Mouse (Mus musculus) midbrain, embryonic 16.5 days (tissue): ENCODE results near the gene Abca4. TPM values are rescaled to one million over a fixed set of nuclear protein-coding genes. Genes with fewer than 3 reads are reported as not detected.
"Not testable (repeated sequence)": the region's sequence is repeated elsewhere in the genome, so short reads cannot be mapped to it uniquely, and the experiment has no call there.

Source experiments
- ATAC-seq: fragments of 200-750 bp; cut with Nextera tagmentation; 2 replicates; pipeline ENCODE4 v1.8.0; 2017; ENCODE audit warnings: moderate TSS enrichment
- H3K27ac ChIP-seq: fragments of 300-500 bp; sonication (generic); 2 replicates; pipeline ENCODE4 v1.5.1; 2014; ENCODE audit warnings: mild to moderate bottlenecking, low read length, mixed read lengths
- H3K27me3 ChIP-seq: fragments of 300-500 bp; sonication (generic); 2 replicates; pipeline ENCODE4 v1.6.1; 2014; ENCODE audit warnings: low read depth, low read length, mixed read lengths; ENCODE audit not compliant: control insufficient read depth, insufficient read depth
- H3K36me3 ChIP-seq: fragments of 300-500 bp; sonication (generic); 2 replicates; pipeline ENCODE4 v1.6.1; 2014; ENCODE audit warnings: mild to moderate bottlenecking, low read length, moderate library complexity, mixed read lengths; ENCODE audit not compliant: control insufficient read depth, insufficient read depth
- H3K4me1 ChIP-seq: fragments of 300-500 bp; sonication (generic); 2 replicates; pipeline ENCODE4 v1.6.1; 2014; ENCODE audit warnings: mild to moderate bottlenecking, low read length, mixed read lengths; ENCODE audit not compliant: control insufficient read depth, insufficient read depth
- H3K4me2 ChIP-seq: fragments of 300-500 bp; sonication (generic); 2 replicates; pipeline ENCODE4 v1.6.1; 2014; ENCODE audit warnings: mild to moderate bottlenecking, low read length, mixed read lengths
- H3K4me3 ChIP-seq: fragments of 300-500 bp; sonication (generic); 2 replicates; pipeline ENCODE4 v1.5.1; 2014; ENCODE audit warnings: low read depth, mild to moderate bottlenecking, low read length, moderate library complexity, mixed read lengths
- H3K9ac ChIP-seq: fragments of 300-500 bp; sonication (generic); 2 replicates; pipeline ENCODE4 v1.6.1; 2014; ENCODE audit warnings: low read depth, low read length, mixed read lengths
- H3K9me3 ChIP-seq: fragments of 300-500 bp; sonication (generic); replicated peaks from 2 replicates; pipeline ENCODE4 v1.6.1; 2014; ENCODE audit warnings: mild to moderate bottlenecking, low read length, mixed read lengths; ENCODE audit not compliant: control insufficient read depth, poor library complexity, severe bottlenecking
- WGBS: fragments of 180-500 bp; shearing (Covaris S2); extraction: QIAGEN DNeasy Blood & Tissue Kit; methylation state at CpG from one replicate; pipeline ENCODE4 v1.1.7; 2014; 5-methylcytosine and 5-hydroxymethylcytosine counted together
- polyA plus RNA-seq: library from polyadenylated mRNA; unstranded; fragments of >200 nt; fragmentation: Nextera tagmentation; extraction: Ambion mirVana; gene quantifications from 2 replicates; pipeline ENCODE4 v1.2.1, GENCODE M21; 2015

Gene Abca4
- polyA plus RNA-seq, 1 experiment from 2014 or later, result 0.93 TPM

- not testable (repeated sequence) for ATAC-seq, H3K4me2 ChIP-seq
- WGBS, result 78% methylated on average over 6 of the region's 6 CpGs
These were observed 182.7 kb downstream of the Abca4 start for GRCm38 (mm10) chr3:122226972-122227371.

More at GRCm38 (mm10) chr3:122226972-122227371, 182.7 kb downstream of the Abca4 start:
- not testable (repeated sequence) for H3K27me3 ChIP-seq, H3K27ac ChIP-seq, H3K9me3 ChIP-seq, H3K4me3 ChIP-seq, H3K9ac ChIP-seq, H3K4me1 ChIP-seq, H3K36me3 ChIP-seq

Other genes starting within 250 kb of the Abca4 start
- gene Abcd3, start 229.1 kb upstream of the Abca4 start, polyA plus RNA-seq, result 74.5 and 78.9 TPM in 2 replicates
- gene Arhgap29, start 91.9 kb upstream of the Abca4 start, polyA plus RNA-seq, result 16.4 and 16.7 TPM in 2 replicates
- gene Gclm, start 201.1 kb downstream of the Abca4 start, polyA plus RNA-seq, result 38.9 and 41.4 TPM in 2 replicates
- gene Dnttip2, start 229.9 kb downstream of the Abca4 start, polyA plus RNA-seq, result 42.6 and 48.3 TPM in 2 replicates
- gene Bcar3, start 249.7 kb downstream of the Abca4 start, polyA plus RNA-seq, result 7.5 and 7.6 TPM in 2 replicates